In genomic region chr4:155325773-155326172, GRCm38 (mm10) we compare ENCODE assay signal across 17 mouse cellular contexts.
"Had no signal": no experiment of that assay in that cellular context is flagged by ENCODE, and none has a peak within 500 bp of the region (broad histone marks: within the 10 kb centered on the region; RNA-seq: fewer than 3 reads in every experiment).

No protein-coding gene starts in this region.

- DNase-seq: cerebellum, adult 18-20 months; cerebellum, adult 2 months; cerebellum, adult 8-10 months; cerebellum, postnatal 10 days; cerebellum, postnatal 14 days; cerebellum, postnatal 25 days; cerebellum, postnatal 36 days; embryo, embryonic 11 days; forebrain, postnatal 0 days; gastrocnemius, adult 2 months; gastrocnemius, postnatal 10 days; gastrocnemius, postnatal 14 days; gastrocnemius, postnatal 25 days; gastrocnemius, postnatal 36 days; heart, adult 11 months; heart, adult 18-20 months; heart, adult 2 months had no signal
